Mouse (Mus musculus): ENCODE measurements around the gene Ubqln5. TPM values are rescaled to one million over a fixed set of nuclear protein-coding genes. Genes with fewer than 3 reads are reported as not detected.

Gene Ubqln5
- polyA plus RNA-seq, 1 experiment: not detected

GRCm38 (mm10) chr7:104150456-104150855 is 20.8 kb upstream of the Ubqln5 start, which contains the start of gene Ubqlnl:
Ubqlnl (minus strand) TSS chr7:104150556.
- H3K36me3 ChIP-seq (ENCODE audit: control insufficient read depth, insufficient read depth, low read length): no peaks in the 10 kb centered on the region
- no peak within 1 kb of the TSS for H3K4me3 ChIP-seq (ENCODE audit: control insufficient read depth, insufficient read depth, low read length)
- no peak for DNase-seq
- TF ChIP-seq POLR2A (IDR thresholded peaks at IDR 0.05; ENCODE audit: control insufficient read depth, extremely low read depth, insufficient read depth, low read length, poor library complexity) (no peak), CTCF (IDR thresholded peaks at IDR 0.05; ENCODE audit: borderline replicate concordance, control insufficient read depth, extremely low read depth, insufficient read depth, low read length, poor library complexity) (no peak)
- no peaks in the 10 kb centered on the region for H3K27me3 ChIP-seq (ENCODE audit: control insufficient read depth, insufficient read depth, low read length)
- no peak within 1 kb of the TSS for H3K27ac ChIP-seq (ENCODE audit: control insufficient read depth, insufficient read depth, low read length)
- no peaks in the 10 kb centered on the region for H3K4me1 ChIP-seq (replicated peaks; ENCODE audit: control insufficient read depth, insufficient read depth, low read length)
- WGBS: 92% methylated on average over 2 of the region's 2 CpGs

- H3K27ac ChIP-seq (ENCODE audit: control insufficient read depth, insufficient read depth, low read length): no peak within 1 kb of the TSS
- H3K36me3 ChIP-seq (ENCODE audit: control insufficient read depth, insufficient read depth, low read length): no peaks in the 10 kb centered on the region
- H3K4me1 ChIP-seq (replicated peaks; ENCODE audit: control insufficient read depth, insufficient read depth, low read length): no peaks in the 10 kb centered on the region
- 86% methylated on average over 3 of the region's 3 CpGs for WGBS
- H3K4me3 ChIP-seq (ENCODE audit: control insufficient read depth, insufficient read depth, low read length): no peak within 1 kb of the TSS
- no peaks in the 10 kb centered on the region for H3K27me3 ChIP-seq (ENCODE audit: control insufficient read depth, insufficient read depth, low read length)
- no peak for TF ChIP-seq CTCF (IDR thresholded peaks at IDR 0.05; ENCODE audit: borderline replicate concordance, control insufficient read depth, extremely low read depth, insufficient read depth, low read length, poor library complexity)
- no peak for TF ChIP-seq POLR2A (IDR thresholded peaks at IDR 0.05; ENCODE audit: control insufficient read depth, extremely low read depth, insufficient read depth, low read length, poor library complexity)
- no peak for DNase-seq
These were observed 13.6 kb upstream of the Ubqln5 start, which contains the start of gene Ubqln3 for GRCm38 (mm10) chr7:104143179-104143578. Ubqln3 (minus strand) TSS chr7:104143279.

- Histone ChIP-seq H3K36me3 (ENCODE audit: control insufficient read depth, insufficient read depth, low read length) (no peaks in the 10 kb centered on the region), H3K27ac (ENCODE audit: control insufficient read depth, insufficient read depth, low read length) (no peak within 1 kb of the TSS), H3K4me1 (replicated peaks; ENCODE audit: control insufficient read depth, insufficient read depth, low read length) (no peaks in the 10 kb centered on the region), H3K4me3 (ENCODE audit: control insufficient read depth, insufficient read depth, low read length) (no peak within 1 kb of the TSS), H3K27me3 (ENCODE audit: control insufficient read depth, insufficient read depth, low read length) (no peaks in the 10 kb centered on the region)
- 96% methylated on average over 5 of the region's 5 CpGs for WGBS
- TF ChIP-seq POLR2A (IDR thresholded peaks at IDR 0.05; ENCODE audit: control insufficient read depth, extremely low read depth, insufficient read depth, low read length, poor library complexity) (no peak), CTCF (IDR thresholded peaks at IDR 0.05; ENCODE audit: borderline replicate concordance, control insufficient read depth, extremely low read depth, insufficient read depth, low read length, poor library complexity) (no peak)
- no peak for DNase-seq
These were observed 7.7 kb upstream of the Ubqln5 start, which contains the start of gene Olfr643 for GRCm38 (mm10) chr7:104137305-104137704. Olfr643 (minus strand) TSS chr7:104137405.

GRCm38 (mm10) chr7:104104757-104104972 is 25.0 kb downstream of the Ubqln5 start, which contains the start of gene Olfr646:
Olfr646 (plus strand) TSS chr7:104104873.
- no peak for TF ChIP-seq POLR2A (IDR thresholded peaks at IDR 0.05; ENCODE audit: control insufficient read depth, extremely low read depth, insufficient read depth, low read length, poor library complexity)
- no peak for TF ChIP-seq CTCF (IDR thresholded peaks at IDR 0.05; ENCODE audit: borderline replicate concordance, control insufficient read depth, extremely low read depth, insufficient read depth, low read length, poor library complexity)
- no peak within 1 kb of the TSS for H3K4me3 ChIP-seq (ENCODE audit: control insufficient read depth, insufficient read depth, low read length)
- no peak for DNase-seq
- H3K27ac ChIP-seq (ENCODE audit: control insufficient read depth, insufficient read depth, low read length): no peak within 1 kb of the TSS
- no peaks in the 10 kb centered on the region for H3K4me1 ChIP-seq (replicated peaks; ENCODE audit: control insufficient read depth, insufficient read depth, low read length)
- H3K36me3 ChIP-seq (ENCODE audit: control insufficient read depth, insufficient read depth, low read length): no peaks in the 10 kb centered on the region
- no peaks in the 10 kb centered on the region for H3K27me3 ChIP-seq (ENCODE audit: control insufficient read depth, insufficient read depth, low read length)

- Histone ChIP-seq H3K27ac (ENCODE audit: control insufficient read depth, insufficient read depth, low read length) (no peak overlapping the region), H3K4me1 (replicated peaks; ENCODE audit: control insufficient read depth, insufficient read depth, low read length) (no peaks in the 10 kb centered on the region), H3K4me3 (ENCODE audit: control insufficient read depth, insufficient read depth, low read length) (no peak overlapping the region), H3K27me3 (ENCODE audit: control insufficient read depth, insufficient read depth, low read length) (no peaks in the 10 kb centered on the region), H3K36me3 (ENCODE audit: control insufficient read depth, insufficient read depth, low read length) (no peaks in the 10 kb centered on the region)
- no peak for TF ChIP-seq POLR2A (IDR thresholded peaks at IDR 0.05; ENCODE audit: control insufficient read depth, extremely low read depth, insufficient read depth, low read length, poor library complexity)
- TF ChIP-seq CTCF (IDR thresholded peaks at IDR 0.05; ENCODE audit: borderline replicate concordance, control insufficient read depth, extremely low read depth, insufficient read depth, low read length, poor library complexity): no peak
- WGBS: 16% methylated on average over 4 of the region's 4 CpGs
- DNase-seq: no peak
These were observed 25.5 kb downstream of the Ubqln5 start for GRCm38 (mm10) chr7:104103913-104104756.

- no peak for DNase-seq
- Histone ChIP-seq H3K27me3 (ENCODE audit: control insufficient read depth, insufficient read depth, low read length) (no peaks in the 10 kb centered on the region), H3K4me3 (ENCODE audit: control insufficient read depth, insufficient read depth, low read length) (no peak within 1 kb of the TSS), H3K4me1 (replicated peaks; ENCODE audit: control insufficient read depth, insufficient read depth, low read length) (no peaks in the 10 kb centered on the region), H3K36me3 (ENCODE audit: control insufficient read depth, insufficient read depth, low read length) (no peaks in the 10 kb centered on the region), H3K27ac (ENCODE audit: control insufficient read depth, insufficient read depth, low read length) (no peak within 1 kb of the TSS)
- TF ChIP-seq CTCF (IDR thresholded peaks at IDR 0.05; ENCODE audit: borderline replicate concordance, control insufficient read depth, extremely low read depth, insufficient read depth, low read length, poor library complexity) (no peak), POLR2A (IDR thresholded peaks at IDR 0.05; ENCODE audit: control insufficient read depth, extremely low read depth, insufficient read depth, low read length, poor library complexity) (no peak)
- 92% methylated on average over 1 of the region's 1 CpGs for WGBS
These were observed 44.3 kb downstream of the Ubqln5 start, which contains the start of gene Olfr645 for GRCm38 (mm10) chr7:104085365-104085764. Olfr645 (minus strand) TSS chr7:104085465.

Other genes starting within 250 kb of the Ubqln5 start
- gene Olfr66, start 243.6 kb downstream of the Ubqln5 start, polyA plus RNA-seq (2012; rRNA removed): not detected in 2 replicates
- not detected in 2 replicates for gene Olfr64, start 235.3 kb downstream of the Ubqln5 start, polyA plus RNA-seq (2012; rRNA removed)
- not detected in 2 replicates for gene Olfr65, start 226.3 kb downstream of the Ubqln5 start, polyA plus RNA-seq (2012; rRNA removed)
- not detected in 2 replicates for gene Olfr631, start 201.0 kb downstream of the Ubqln5 start, polyA plus RNA-seq (2012; rRNA removed)
- gene Olfr632, start 195.5 kb downstream of the Ubqln5 start, polyA plus RNA-seq (2012; rRNA removed): 0.07 TPM in 1 of 2 replicates, not detected in the other
- gene Olfr633, start 185.4 kb downstream of the Ubqln5 start, polyA plus RNA-seq (2012; rRNA removed): not detected in 2 replicates
- not detected in 2 replicates for gene Olfr635, start 158.7 kb downstream of the Ubqln5 start, polyA plus RNA-seq (2012; rRNA removed)
- not detected in 2 replicates for gene Olfr638, start 131.1 kb downstream of the Ubqln5 start, polyA plus RNA-seq (2012; rRNA removed)
- not detected in 2 replicates for gene Olfr639, start 112.5 kb downstream of the Ubqln5 start, polyA plus RNA-seq (2012; rRNA removed)
- not detected in 2 replicates for gene Olfr640, start 104.3 kb downstream of the Ubqln5 start, polyA plus RNA-seq (2012; rRNA removed)
- not detected in 2 replicates for gene Olfr641, start 94.4 kb downstream of the Ubqln5 start, polyA plus RNA-seq (2012; rRNA removed)
- not detected in 2 replicates for gene Olfr642, start 77.2 kb downstream of the Ubqln5 start, polyA plus RNA-seq (2012; rRNA removed)
- gene 4930516K23Rik, start 68.4 kb downstream of the Ubqln5 start, polyA plus RNA-seq (2012; rRNA removed): not detected in 2 replicates
- not detected in 2 replicates for gene Olfr644, start 58.0 kb downstream of the Ubqln5 start, polyA plus RNA-seq (2012; rRNA removed)
- gene Olfr645, start 44.4 kb downstream of the Ubqln5 start, polyA plus RNA-seq (2012; rRNA removed): not detected in 2 replicates
- gene Olfr646, start 25.0 kb downstream of the Ubqln5 start, polyA plus RNA-seq (2012; rRNA removed): 0.04 TPM in 1 of 2 replicates, not detected in the other
- not detected in 2 replicates for gene Olfr643, start 7.6 kb upstream of the Ubqln5 start, polyA plus RNA-seq (2012; rRNA removed)
- gene Ubqln3, start 13.5 kb upstream of the Ubqln5 start, polyA plus RNA-seq (2012; rRNA removed): 0.11 TPM in 1 of 2 replicates, not detected in the other
- gene Ubqlnl, start 20.7 kb upstream of the Ubqln5 start, polyA plus RNA-seq (2012; rRNA removed): 0.09 TPM in 1 of 2 replicates, not detected in the other
- gene Olfm5, start 35.0 kb upstream of the Ubqln5 start, polyA plus RNA-seq (2012; rRNA removed): 0.09 TPM in 2 replicates
- not detected in 2 replicates for gene Olfr648, start 53.6 kb upstream of the Ubqln5 start, polyA plus RNA-seq (2012; rRNA removed)
- gene Olfr649, start 66.2 kb upstream of the Ubqln5 start, polyA plus RNA-seq (2012; rRNA removed): not detected in 2 replicates
- 0.52 and 0.98 TPM in 2 replicates for gene Trim6, start 89.0 kb upstream of the Ubqln5 start, polyA plus RNA-seq (2012; rRNA removed)
- 11.3 and 17.7 TPM in 2 replicates for gene Trim34a, start 114.6 kb upstream of the Ubqln5 start, polyA plus RNA-seq (2012; rRNA removed)
- gene Trim5, start 158.3 kb upstream of the Ubqln5 start, polyA plus RNA-seq (2012; rRNA removed): 1.6 and 2.8 TPM in 2 replicates
- gene Trim12a, start 185.6 kb upstream of the Ubqln5 start, polyA plus RNA-seq (2012; rRNA removed): 15.2 and 26.9 TPM in 2 replicates
- gene Trim34b, start 199.6 kb upstream of the Ubqln5 start, polyA plus RNA-seq (2012; rRNA removed): 6.4 and 10.6 TPM in 2 replicates
- gene Trim12c, start 223.5 kb upstream of the Ubqln5 start, polyA plus RNA-seq (2012; rRNA removed): 9.8 and 10.4 TPM in 2 replicates
- 0.34 and 0.74 TPM in 2 replicates for gene Trim30b, start 240.1 kb upstream of the Ubqln5 start, polyA plus RNA-seq (2012; rRNA removed)

All from thymus, adult 2 months (tissue).